Mouse (Mus musculus) heart, embryonic 11.5 days (tissue): Measurements from ENCODE around the gene Tpsb2. TPM values are rescaled to one million over a fixed set of nuclear protein-coding genes. Genes with fewer than 3 reads are reported as not detected.

Experiments used
- ATAC-seq: fragments of 200-750 bp; cut with Nextera tagmentation; replicated peaks from 2 replicates; pipeline ENCODE4 v1.8.0; 2017; ENCODE audit warnings: moderate library complexity; ENCODE audit not compliant: insufficient number of reproducible peaks, low FRiP score, low TSS enrichment
- H3K27ac ChIP-seq: fragments of 300-500 bp; sonication (generic); 2 replicates; pipeline ENCODE4 v1.5.1; 2014; ENCODE audit warnings: mild to moderate bottlenecking, low read depth, low read length
- H3K27me3 ChIP-seq: fragments of 300-500 bp; sonication (generic); 2 replicates; pipeline ENCODE4 v1.6.1; 2014; ENCODE audit warnings: mild to moderate bottlenecking, low read length, mixed read lengths; ENCODE audit not compliant: control insufficient read depth, insufficient read depth
- H3K36me3 ChIP-seq: fragments of 300-500 bp; sonication (generic); 2 replicates; pipeline ENCODE4 v1.6.1; 2014; ENCODE audit warnings: mild to moderate bottlenecking, low read length, moderate library complexity, mixed read lengths; ENCODE audit not compliant: control insufficient read depth, insufficient read depth
- H3K4me1 ChIP-seq: fragments of 300-500 bp; sonication (generic); 2 replicates; pipeline ENCODE4 v1.6.1; 2014; ENCODE audit warnings: low read length; ENCODE audit not compliant: control insufficient read depth, insufficient read depth
- H3K4me2 ChIP-seq: fragments of 300-500 bp; sonication (generic); 2 replicates; pipeline ENCODE4 v1.6.1; 2014; ENCODE audit warnings: mild to moderate bottlenecking, moderate library complexity
- H3K4me3 ChIP-seq: fragments of 300-500 bp; sonication (generic); 2 replicates; pipeline ENCODE4 v1.5.1; 2014; ENCODE audit warnings: low read depth, low read length
- H3K9ac ChIP-seq: fragments of 300-500 bp; sonication (generic); 2 replicates; pipeline ENCODE4 v1.6.1; 2014; ENCODE audit warnings: mild to moderate bottlenecking, low read depth, low read length, moderate library complexity
- H3K9me3 ChIP-seq: fragments of 300-500 bp; sonication (generic); replicated peaks from 2 replicates; pipeline ENCODE4 v1.6.1; 2016; ENCODE audit warnings: low read length; ENCODE audit not compliant: control insufficient read depth
- WGBS: fragments of 180-500 bp; shearing (Covaris S2); extraction: QIAGEN DNeasy Blood & Tissue Kit; methylation state at CpG from one replicate; pipeline ENCODE4 v1.1.7; 2014; ENCODE audit not compliant: insufficient replicate concordance; 5-methylcytosine and 5-hydroxymethylcytosine counted together
- polyA plus RNA-seq: library from polyadenylated mRNA; unstranded; fragments of >200 nt; fragmentation: Nextera tagmentation; extraction: Ambion mirVana; gene quantifications from 2 replicates; pipeline ENCODE4 v1.2.1, GENCODE M21; 2014

Gene Tpsb2
- polyA plus RNA-seq, 1 experiment from 2014 or later, result not detected

GRCm38 (mm10) chr17:25409621-25410020 is 43.5 kb downstream of the Tpsb2 start:
- peak overlapping the region; percentile 52; the same call in 1 of the 2 replicates for H3K9ac ChIP-seq
- peak overlapping the region; percentile 31 for H3K4me2 ChIP-seq
- no peaks in the 10 kb centered on the region for H3K27me3 ChIP-seq
- H3K4me3 ChIP-seq, result no peak overlapping the region
- H3K9me3 ChIP-seq, result no peaks in the 10 kb centered on the region
- H3K27ac ChIP-seq, result peak overlapping the region; percentile 82
- WGBS, result 79% methylated on average over 7 of the region's 7 CpGs
- ATAC-seq, result no peak
- H3K36me3 ChIP-seq, result no peaks in the 10 kb centered on the region
- H3K4me1 ChIP-seq, result peaks cover 74% of the 10 kb centered on the region

- H3K36me3 ChIP-seq, result no peaks in the 10 kb centered on the region
- H3K27me3 ChIP-seq, result no peaks in the 10 kb centered on the region
- H3K9ac ChIP-seq, result peak overlapping the region; percentile 52
- peak overlapping the region; percentile 31 for H3K4me2 ChIP-seq
- no peaks in the 10 kb centered on the region for H3K9me3 ChIP-seq
- peaks cover 74% of the 10 kb centered on the region for H3K4me1 ChIP-seq
- H3K4me3 ChIP-seq, result no peak overlapping the region
- peak; percentile 24; the same call in 1 of the 2 replicates for ATAC-seq
- peak overlapping the region; percentile 82 for H3K27ac ChIP-seq
- WGBS, result 25% methylated on average over 6 of the region's 6 CpGs
These were observed 44.1 kb downstream of the Tpsb2 start for GRCm38 (mm10) chr17:25410180-25410579.

- Histone ChIP-seq H3K9ac (peak overlapping the region; percentile 52; the same call in 1 of the 2 replicates), H3K4me2 (no peak overlapping the region; the same call in none of the 2 replicates), H3K4me1 (peaks cover 74% of the 10 kb centered on the region), H3K36me3 (no peaks in the 10 kb centered on the region), H3K27ac (peak overlapping the region; percentile 82), H3K9me3 (no peaks in the 10 kb centered on the region), H3K27me3 (no peaks in the 10 kb centered on the region), H3K4me3 (no peak overlapping the region)
- no peak for ATAC-seq
- WGBS, result 43% methylated on average over 7 of the region's 7 CpGs
These were observed 44.7 kb downstream of the Tpsb2 start for GRCm38 (mm10) chr17:25410786-25411185.

GRCm38 (mm10) chr17:25411251-25411650 is 45.1 kb downstream of the Tpsb2 start:
- Histone ChIP-seq H3K27ac (peak overlapping the region; percentile 82), H3K4me3 (no peak overlapping the region), H3K4me1 (peaks cover 74% of the 10 kb centered on the region), H3K9me3 (no peaks in the 10 kb centered on the region), H3K4me2 (no peak overlapping the region; the same call in 1 of the 2 replicates), H3K36me3 (no peaks in the 10 kb centered on the region), H3K9ac (peak overlapping the region; percentile 52; the same call in 1 of the 2 replicates), H3K27me3 (no peaks in the 10 kb centered on the region)
- ATAC-seq, result no peak
- WGBS, result 46% methylated on average over 4 of the region's 4 CpGs

GRCm38 (mm10) chr17:25414209-25414608 is 48.1 kb downstream of the Tpsb2 start:
- Histone ChIP-seq H3K27me3 (no peaks in the 10 kb centered on the region), H3K4me1 (peaks cover 71% of the 10 kb centered on the region), H3K9ac (no peak overlapping the region), H3K4me3 (no peak overlapping the region), H3K36me3 (no peaks in the 10 kb centered on the region), H3K4me2 (no peak overlapping the region), H3K27ac (0 out of 2 replicates have a peak overlapping the region, but pooled peaks have one; percentile 29), H3K9me3 (no peaks in the 10 kb centered on the region)
- ATAC-seq, result no peak
- 43% methylated on average over 4 of the region's 4 CpGs for WGBS

GRCm38 (mm10) chr17:25414917-25415316 is 48.8 kb downstream of the Tpsb2 start:
- Histone ChIP-seq H3K4me2 (no peak overlapping the region), H3K27me3 (no peaks in the 10 kb centered on the region), H3K4me1 (peaks cover 70% of the 10 kb centered on the region), H3K9ac (no peak overlapping the region), H3K36me3 (no peaks in the 10 kb centered on the region), H3K27ac (0 out of 2 replicates have a peak overlapping the region, but pooled peaks have one; percentile 29), H3K4me3 (no peak overlapping the region), H3K9me3 (no peaks in the 10 kb centered on the region)
- ATAC-seq, result no peak
- WGBS, result 38% methylated on average over 3 of the region's 3 CpGs

GRCm38 (mm10) chr17:25415421-25415913 is 49.4 kb downstream of the Tpsb2 start:
- WGBS, result 17% methylated on average over 6 of the region's 6 CpGs
- Histone ChIP-seq H3K4me2 (no peak overlapping the region), H3K4me3 (no peak overlapping the region), H3K36me3 (no peaks in the 10 kb centered on the region), H3K27ac (peak overlapping the region; percentile 78), H3K27me3 (no peaks in the 10 kb centered on the region), H3K9me3 (no peaks in the 10 kb centered on the region), H3K4me1 (peaks cover 70% of the 10 kb centered on the region), H3K9ac (no peak overlapping the region)
- no peak for ATAC-seq

GRCm38 (mm10) chr17:25416219-25416618 is 50.1 kb downstream of the Tpsb2 start:
- ATAC-seq, result no peak
- Histone ChIP-seq H3K36me3 (no peaks in the 10 kb centered on the region), H3K27me3 (no peaks in the 10 kb centered on the region), H3K4me3 (no peak overlapping the region), H3K9me3 (no peaks in the 10 kb centered on the region), H3K4me2 (no peak overlapping the region), H3K4me1 (peaks cover 67% of the 10 kb centered on the region), H3K9ac (no peak overlapping the region; the same call in 1 of the 2 replicates), H3K27ac (peak overlapping the region; percentile 78)
- WGBS, result 11% methylated on average over 3 of the region's 3 CpGs

GRCm38 (mm10) chr17:25417990-25418389 is 51.9 kb downstream of the Tpsb2 start:
- H3K27ac ChIP-seq, result no peak overlapping the region
- no peak for ATAC-seq

More at GRCm38 (mm10) chr17:25417990-25418389, 51.9 kb downstream of the Tpsb2 start:
- Histone ChIP-seq H3K9ac (no peak overlapping the region), H3K4me1 (peaks cover 65% of the 10 kb centered on the region), H3K9me3 (no peaks in the 10 kb centered on the region), H3K4me2 (no peak overlapping the region), H3K4me3 (no peak overlapping the region), H3K36me3 (no peaks in the 10 kb centered on the region), H3K27me3 (no peaks in the 10 kb centered on the region)
- 58% methylated on average over 6 of the region's 6 CpGs for WGBS
